Mouse (Mus musculus): Measurements from ENCODE around the gene Slc25a31. TPM values are rescaled to one million over a fixed set of nuclear protein-coding genes. Genes with fewer than 3 reads are reported as not detected.
A peak's percentile ranks its signal among the peaks of the same experiment; 100 is the strongest.

The Slc25a31 gene
- total and polyA plus RNA-seq, 3 experiments = not detected

DNA sequence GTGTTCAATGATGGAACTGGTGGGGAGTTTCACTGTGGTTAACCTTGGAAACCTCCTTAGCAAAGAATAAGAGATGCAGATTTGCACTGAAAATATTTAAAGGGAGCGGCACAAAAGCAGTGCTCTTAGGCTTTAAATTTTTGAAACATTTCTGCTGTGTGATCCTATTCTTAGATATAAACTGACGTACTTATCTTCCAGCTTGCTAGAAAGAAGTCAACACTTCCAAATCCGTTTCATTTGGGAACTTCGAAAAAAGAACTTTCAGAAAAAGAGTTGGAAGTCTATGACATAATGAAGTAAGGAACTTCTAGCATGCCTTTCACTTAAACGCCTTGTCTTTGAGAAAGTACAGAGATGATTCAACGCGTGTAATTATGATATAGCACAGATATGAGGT, 14.7 kb upstream of the Slc25a31 start:
- H3K27me3 ChIP-seq (ENCODE audit: control insufficient read depth in 1 of 2, insufficient read depth in 2 of 2, low read length in 2 of 2) = no peaks in the 10 kb centered on the region
- TF ChIP-seq NRF1 (IDR thresholded peaks at IDR 0.05; ENCODE audit: insufficient read depth, low read depth, low read length, poor library complexity, severe bottlenecking) (no peak), MXI1 (IDR thresholded peaks at IDR 0.05; ENCODE audit: low read depth, low read length) (0 out of 2 replicates have a peak, but pooled peaks have one; percentile 33), CHD2 (IDR thresholded peaks at IDR 0.05; ENCODE audit: low read length) (no peak), E2F4 (IDR thresholded peaks at IDR 0.05; ENCODE audit: borderline replicate concordance, low read depth, low read length) (no peak), MYC (IDR thresholded peaks at IDR 0.05; ENCODE audit: low read depth, low read length) (peak; percentile 36; the same call in 1 of the 2 replicates)
- peak overlapping the region; percentile 41; the same call in 1 of the 2 replicates for H3K9ac ChIP-seq (ENCODE audit: control insufficient read depth, low read depth, low read length, poor library complexity, severe bottlenecking)
- DNase-seq (ENCODE audit: low read depth, low spot score) = no peak
- H3K27ac ChIP-seq (ENCODE audit: control insufficient read depth, low read depth, low read length) = peak overlapping the region; percentile 92
- no peaks in the 10 kb centered on the region for H3K79me2 ChIP-seq (ENCODE audit: control insufficient read depth, insufficient read depth, low read length, poor library complexity)
- H3K4me1 ChIP-seq (ENCODE audit: control insufficient read depth in 1 of 2, insufficient read depth in 2 of 2, low read length in 2 of 2) = peaks cover 15 to 18% of the 10 kb centered on the region in 2 experiments
- peak overlapping the region; percentile 17 to 30; a peak in 2 of 4 replicates for H3K4me3 ChIP-seq (ENCODE audit: control insufficient read depth in 1 of 2, insufficient read depth in 1 of 2, low read depth in 2 of 2, low read length in 2 of 2)
- peaks cover 0 to 23% of the 10 kb centered on the region in 2 experiments; a peak in 2 of 4 replicates for H3K36me3 ChIP-seq (ENCODE audit: control insufficient read depth in 1 of 2, insufficient read depth in 2 of 2, low read length in 2 of 2)
- no peaks in the 10 kb centered on the region for H3K9me3 ChIP-seq (replicated peaks; ENCODE audit: insufficient read depth, low read length)

DNA sequence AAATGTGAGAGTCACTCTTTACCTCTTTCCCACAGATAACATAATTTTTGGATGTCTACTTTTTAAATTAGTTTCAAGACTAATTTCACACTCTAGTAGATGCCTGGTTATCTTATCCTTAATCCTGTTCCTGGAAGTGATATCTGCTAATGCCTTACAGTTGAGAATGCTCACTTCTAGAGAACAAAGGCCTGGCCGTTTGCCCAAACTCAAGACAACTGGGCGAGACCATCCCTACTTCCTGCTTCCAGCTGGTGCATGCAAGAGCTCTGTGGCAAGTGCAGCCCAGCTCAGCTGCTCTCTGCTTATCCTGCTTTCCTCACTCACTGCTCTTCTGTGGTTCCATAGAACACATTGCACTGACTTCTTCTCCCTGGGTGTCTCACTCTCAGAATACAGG, 14.2 kb upstream of the Slc25a31 start:
- TF ChIP-seq MYC (IDR thresholded peaks at IDR 0.05; ENCODE audit: low read depth, low read length) (peak; percentile 15; the same call in 1 of the 2 replicates), GATA1 (IDR thresholded peaks at IDR 0.05; ENCODE audit: low read depth, low read length) (peak; percentile 97), MAZ (IDR thresholded peaks at IDR 0.05; ENCODE audit: low read depth, low read length) (no peak), E2F4 (IDR thresholded peaks at IDR 0.05; ENCODE audit: borderline replicate concordance, low read depth, low read length) (no peak), TAL1 (IDR thresholded peaks at IDR 0.05; ENCODE audit: low read length) (peak; percentile 63), MEF2A (IDR thresholded peaks at IDR 0.05; ENCODE audit: extremely low read depth, insufficient replicate concordance, low read depth, low read length, poor library complexity, severe bottlenecking) (0 out of 2 replicates have a peak, but pooled peaks have one; percentile 7), ETS1 (IDR thresholded peaks at IDR 0.05; ENCODE audit: low read depth, low read length) (peak; percentile 98), SIN3A (IDR thresholded peaks at IDR 0.05; ENCODE audit: low read length) (peak; percentile 81), ZKSCAN1 (IDR thresholded peaks at IDR 0.05; ENCODE audit: low read depth, low read length) (no peak), POLR2A (IDR thresholded peaks at IDR 0.05; ENCODE audit: control insufficient read depth in 1 of 2, insufficient read depth in 1 of 2, low read depth in 1 of 2, low read length in 2 of 2, poor library complexity in 1 of 2) (no peak), EP300 (IDR thresholded peaks at IDR 0.05; ENCODE audit: low read depth in 1 of 2, low read length in 2 of 2) (peak; percentile 91 to 92), ELF1 (IDR thresholded peaks at IDR 0.05; ENCODE audit: low read depth, low read length) (peak; percentile 86), RCOR1 (IDR thresholded peaks at IDR 0.05; ENCODE audit: low read depth, low read length) (peak; percentile 46; the same call in 1 of the 2 replicates), BHLHE40 (IDR thresholded peaks at IDR 0.05; ENCODE audit: borderline replicate concordance, low read depth, low read length) (peak; percentile 69; the same call in 1 of the 2 replicates), MAX (IDR thresholded peaks at IDR 0.05; ENCODE audit: low read length) (no peak), TCF12 (IDR thresholded peaks at IDR 0.05; ENCODE audit: low read depth, low read length) (peak; percentile 79; the same call in 1 of the 2 replicates), ZC3H11A (IDR thresholded peaks at IDR 0.05; ENCODE audit: low read depth, low read length) (no peak; the same call in 1 of the 2 replicates), MXI1 (IDR thresholded peaks at IDR 0.05; ENCODE audit: low read depth, low read length) (peak; percentile 40; the same call in 1 of the 2 replicates), MYB (IDR thresholded peaks at IDR 0.05; ENCODE audit: low read depth, low read length) (peak; percentile 50; the same call in 1 of the 2 replicates)
- Histone ChIP-seq H3K27ac (ENCODE audit: control insufficient read depth, low read depth, low read length) (peak overlapping the region; percentile 60), H3K9ac (ENCODE audit: control insufficient read depth, low read depth, low read length, poor library complexity, severe bottlenecking) (no peak overlapping the region)

More for the DNA sequence above, 14.2 kb upstream of the Slc25a31 start:
- H3K4me1 ChIP-seq (ENCODE audit: control insufficient read depth in 1 of 2, insufficient read depth in 2 of 2, low read length in 2 of 2) = peaks cover 15 to 18% of the 10 kb centered on the region in 2 experiments
- peaks cover 0 to 23% of the 10 kb centered on the region in 2 experiments; a peak in 2 of 4 replicates for H3K36me3 ChIP-seq (ENCODE audit: control insufficient read depth in 1 of 2, insufficient read depth in 2 of 2, low read length in 2 of 2)
- DNase-seq (ENCODE audit: low read depth, low spot score) = peak; percentile 96
- H3K79me2 ChIP-seq (ENCODE audit: control insufficient read depth, insufficient read depth, low read length, poor library complexity) = no peaks in the 10 kb centered on the region
- no peaks in the 10 kb centered on the region for H3K9me3 ChIP-seq (replicated peaks; ENCODE audit: insufficient read depth, low read length)
- no peak overlapping the region for H3K4me3 ChIP-seq (ENCODE audit: control insufficient read depth in 1 of 2, insufficient read depth in 1 of 2, low read depth in 2 of 2, low read length in 2 of 2)
- no peaks in the 10 kb centered on the region for H3K27me3 ChIP-seq (ENCODE audit: control insufficient read depth in 1 of 2, insufficient read depth in 2 of 2, low read length in 2 of 2)

Measured in MEL (cell line).